Mouse (Mus musculus) MEL (cell line): ENCODE results near the gene Adamtsl5. TPM values are rescaled to one million over a fixed set of nuclear protein-coding genes. Genes with fewer than 3 reads are reported as not detected.
"Not testable (repeated sequence)": the region's sequence is repeated elsewhere in the genome, so short reads cannot be mapped to it uniquely, and the experiment has no call there.

Experiments used
- DNase-seq: peaks from one replicate; pipeline ENCODE4 v3.0.0; 2011; ENCODE audit warnings: low read depth, low spot score
- H3K27ac ChIP-seq: 2 replicates; pipeline ENCODE4 v1.5.1; 2012; ENCODE audit warnings: low read depth, mild to moderate bottlenecking, control low read depth, low read length, moderate library complexity; ENCODE audit not compliant: control insufficient read depth
- H3K27me3 ChIP-seq, 2 experiments: fragments of 150-350 bp in 1 of 2; sonication (generic) in 1 of 2; 2 replicates each; pipeline ENCODE4 v1.6.1; 2012; ENCODE audit warnings: low read length in 2 of 2, mild to moderate bottlenecking in 2 of 2, improper control_type of control experiment in 1 of 2, moderate library complexity in 1 of 2; ENCODE audit not compliant: insufficient read depth in 2 of 2, control insufficient read depth in 1 of 2
- H3K36me3 ChIP-seq, 2 experiments: 2 replicates each; pipeline ENCODE4 v1.6.1; 2012 to 2014; ENCODE audit warnings: low read length in 2 of 2, improper control_type of control experiment in 1 of 2, inconsistent platforms in 1 of 2, mild to moderate bottlenecking in 1 of 2; ENCODE audit not compliant: insufficient read depth in 2 of 2, control insufficient read depth in 1 of 2
- H3K4me1 ChIP-seq, 2 experiments: fragments of 150-350 bp in 1 of 2; sonication (generic) in 1 of 2; 2 replicates each; pipeline ENCODE4 v1.6.1; 2012; ENCODE audit warnings: low read length in 2 of 2, improper control_type of control experiment in 1 of 2, mild to moderate bottlenecking in 1 of 2; ENCODE audit not compliant: insufficient read depth in 2 of 2, control insufficient read depth in 1 of 2
- H3K4me3 ChIP-seq, 2 experiments: fragments of 150-350 bp in 1 of 2; sonication (generic) in 1 of 2; 2 replicates each; pipeline ENCODE4 v1.5.1; 2012; ENCODE audit warnings: low read depth in 2 of 2, low read length in 2 of 2, mild to moderate bottlenecking in 2 of 2, moderate library complexity in 2 of 2, control low read depth in 1 of 2, improper control_type of control experiment in 1 of 2; ENCODE audit not compliant: control insufficient read depth in 1 of 2, insufficient read depth in 1 of 2
- H3K79me2 ChIP-seq: 2 replicates; pipeline ENCODE4 v1.6.1; 2012; ENCODE audit warnings: mild to moderate bottlenecking, low read length, moderate library complexity; ENCODE audit not compliant: control insufficient read depth, poor library complexity, insufficient read depth
- H3K9ac ChIP-seq: 2 replicates; pipeline ENCODE4 v1.6.1; 2012; ENCODE audit warnings: low read depth, mild to moderate bottlenecking, control low read depth, low read length, moderate library complexity; ENCODE audit not compliant: control insufficient read depth, poor library complexity, severe bottlenecking
- H3K9me3 ChIP-seq: fragments of 150-350 bp; sonication (generic); replicated peaks from 2 replicates; pipeline ENCODE4 v1.6.1; 2012; ENCODE audit warnings: mild to moderate bottlenecking, low read length, improper control_type of control experiment, moderate library complexity; ENCODE audit not compliant: insufficient read depth
- BHLHE40 ChIP-seq: IDR thresholded peaks from 2 replicates; pipeline ENCODE4 v1.6.1; 2012; ENCODE audit warnings: low read depth, mild to moderate bottlenecking, inconsistent platforms, low read length, improper control_type of control experiment, borderline replicate concordance
- CHD1 ChIP-seq: IDR thresholded peaks from 2 replicates; pipeline ENCODE4 v1.6.1; 2012; ENCODE audit warnings: low read depth, mild to moderate bottlenecking, inconsistent platforms, low read length, improper control_type of control experiment
- E2F4 ChIP-seq: IDR thresholded peaks from 2 replicates; pipeline ENCODE4 v1.6.1; 2011; ENCODE audit warnings: low read depth, low read length, improper control_type of control experiment, borderline replicate concordance
- EP300 ChIP-seq, 2 experiments: IDR thresholded peaks; 2 replicates each; pipeline ENCODE4 v1.6.1; 2011; ENCODE audit warnings: improper control_type of control experiment in 2 of 2, low read length in 2 of 2, low read depth in 1 of 2, mild to moderate bottlenecking in 1 of 2
- ETS1 ChIP-seq: IDR thresholded peaks from 2 replicates; pipeline ENCODE4 v1.6.1; 2012; ENCODE audit warnings: low read depth, mild to moderate bottlenecking, inconsistent platforms, low read length, improper control_type of control experiment, moderate library complexity
- GABPA ChIP-seq: IDR thresholded peaks from 2 replicates; pipeline ENCODE4 v1.6.1; 2012; ENCODE audit warnings: low read depth, mild to moderate bottlenecking, inconsistent platforms, low read length, improper control_type of control experiment, moderate library complexity
- GATA1 ChIP-seq: IDR thresholded peaks from 2 replicates; pipeline ENCODE4 v1.6.1; 2011; ENCODE audit warnings: low read depth, low read length, improper control_type of control experiment
- MAZ ChIP-seq: IDR thresholded peaks from 2 replicates; pipeline ENCODE4 v1.6.1; 2012; ENCODE audit warnings: low read depth, mild to moderate bottlenecking, inconsistent platforms, low read length, improper control_type of control experiment
- MEF2A ChIP-seq: IDR thresholded peaks from 2 replicates; pipeline ENCODE4 v1.6.1; 2014; ENCODE audit warnings: low read depth, mild to moderate bottlenecking, inconsistent platforms, low read length, improper control_type of control experiment; ENCODE audit not compliant: poor library complexity, insufficient replicate concordance, severe bottlenecking; ENCODE audit errors: extremely low read depth
- MXI1 ChIP-seq: IDR thresholded peaks from 2 replicates; pipeline ENCODE4 v1.6.1; 2011; ENCODE audit warnings: mild to moderate bottlenecking, low read depth, low read length, improper control_type of control experiment
- MYB ChIP-seq: IDR thresholded peaks from 2 replicates; pipeline ENCODE4 v1.6.1; 2011; ENCODE audit warnings: mild to moderate bottlenecking, low read depth, low read length, improper control_type of control experiment
- NELFE ChIP-seq: IDR thresholded peaks from 2 replicates; pipeline ENCODE4 v1.6.1; 2011; ENCODE audit warnings: low read depth, low read length, improper control_type of control experiment
- NRF1 ChIP-seq: IDR thresholded peaks from 2 replicates; pipeline ENCODE4 v1.6.1; 2014; ENCODE audit warnings: low read depth, mild to moderate bottlenecking, inconsistent platforms, low read length, improper control_type of control experiment, moderate library complexity; ENCODE audit not compliant: poor library complexity, insufficient read depth, severe bottlenecking
- RCOR1 ChIP-seq: IDR thresholded peaks from 2 replicates; pipeline ENCODE4 v1.6.1; 2012; ENCODE audit warnings: low read depth, mild to moderate bottlenecking, inconsistent platforms, low read length, improper control_type of control experiment
- SIN3A ChIP-seq: IDR thresholded peaks from 2 replicates; pipeline ENCODE4 v1.6.1; 2012; ENCODE audit warnings: low read length, improper control_type of control experiment, inconsistent platforms
- SMC3 ChIP-seq: IDR thresholded peaks from 2 replicates; pipeline ENCODE4 v1.6.1; 2011; ENCODE audit warnings: low read depth, low read length, improper control_type of control experiment
- TAL1 ChIP-seq: IDR thresholded peaks from 2 replicates; pipeline ENCODE4 v1.6.1; 2012; ENCODE audit warnings: mild to moderate bottlenecking, inconsistent platforms, low read length, moderate library complexity, mixed read lengths
- TBP ChIP-seq: IDR thresholded peaks from 2 replicates; pipeline ENCODE4 v1.8.0; 2011; ENCODE audit warnings: low read depth, low read length, improper control_type of control experiment
- TCF12 ChIP-seq: IDR thresholded peaks from 2 replicates; pipeline ENCODE4 v1.6.1; 2014; ENCODE audit warnings: low read depth, mild to moderate bottlenecking, inconsistent platforms, low read length, improper control_type of control experiment, moderate library complexity
- UBTF ChIP-seq: IDR thresholded peaks from 2 replicates; pipeline ENCODE4 v1.6.1; 2012; ENCODE audit warnings: low read depth, mild to moderate bottlenecking, inconsistent platforms, low read length, improper control_type of control experiment, moderate library complexity, borderline replicate concordance; ENCODE audit not compliant: insufficient read depth
- USF1 ChIP-seq: IDR thresholded peaks from 2 replicates; pipeline ENCODE4 v1.6.1; 2014; ENCODE audit warnings: low read depth, mild to moderate bottlenecking, inconsistent platforms, low read length, improper control_type of control experiment, moderate library complexity
- ZNF384 ChIP-seq: IDR thresholded peaks from 2 replicates; pipeline ENCODE4 v1.6.1; 2012; ENCODE audit warnings: low read depth, mild to moderate bottlenecking, inconsistent platforms, low read length, improper control_type of control experiment
- polyA plus RNA-seq, 2 experiments: library from polyadenylated mRNA; stranded (reverse) in 1 of 2; unstranded in 1 of 2; fragments of >175 nt in 1 of 2; fragments of >200 nt in 1 of 2; gene quantifications; 2 replicates each; pipeline versions ENCODE4 v1.2.1 to v1.2.4; 2012; ENCODE audit warnings: low replicate concordance in 2 of 2, low read depth in 1 of 2; ENCODE audit not compliant: insufficient read length in 2 of 2, insufficient read depth in 1 of 2, missing spikeins in 1 of 2
- total RNA-seq: library from RNA; depleted of rRNA; stranded (reverse); fragments of 300-350 nt; gene quantifications from 2 replicates; pipeline ENCODE4 v1.2.3, GENCODE M21; 2012

Adamtsl5 gene
- total and polyA plus RNA-seq, 3 experiments = 3.9 to 16.5 TPM; not detected in 1

GRCm38 (mm10) chr10:80345929-80346328, 2.3 kb downstream of the Adamtsl5 start:
- not testable (repeated sequence) for H3K4me3 ChIP-seq, H3K27me3 ChIP-seq, H3K9ac ChIP-seq, H3K9me3 ChIP-seq, H3K27ac ChIP-seq, H3K79me2 ChIP-seq
- DNase-seq = peak; percentile 30
- Histone ChIP-seq H3K36me3 (peaks cover 0 to 14% of the 10 kb centered on the region in 2 experiments; a peak in 2 of 4 replicates), H3K4me1 (peaks cover 11 to 19% of the 10 kb centered on the region in 2 experiments)
- TF ChIP-seq SIN3A (0 out of 2 replicates have a peak, but pooled peaks have one; percentile 11), TBP (peak; percentile 82)

GRCm38 (mm10) chr10:80345122-80345521, 3.1 kb downstream of the Adamtsl5 start:
- Histone ChIP-seq H3K27me3 (no peaks in the 10 kb centered on the region), H3K36me3 (peaks cover 0 to 14% of the 10 kb centered on the region in 2 experiments; a peak in 2 of 4 replicates), H3K9ac (peak overlapping the region; percentile 52), H3K79me2 (no peaks in the 10 kb centered on the region; the same call in 1 of the 2 replicates), H3K4me1 (peaks cover 11 to 24% of the 10 kb centered on the region in 2 experiments), H3K9me3 (no peaks in the 10 kb centered on the region), H3K27ac (peak overlapping the region; percentile 97), H3K4me3 (peak overlapping the region; percentile 39 to 44)
- TF ChIP-seq GATA1 = no peak
- TF ChIP-seq EP300 (IDR thresholded peaks at IDR 0.05; ENCODE audit: low read depth in 1 of 2, low read length in 2 of 2) = peak in 1 of 2 experiments; percentile 70; a peak in 2 of 4 replicates
- peak; percentile 92 for TF ChIP-seq MAZ
- TF ChIP-seq TAL1 = peak; percentile 69
- no peak for TF ChIP-seq GABPA
- TF ChIP-seq NRF1 = peak; percentile 67
- TF ChIP-seq TCF12 = peak; percentile 79
- TF ChIP-seq MXI1 = peak; percentile 59
- peak; percentile 49; the same call in 1 of the 2 replicates for TF ChIP-seq ETS1
- DNase-seq = peak; percentile 70

GRCm38 (mm10) chr10:80344131-80344661, 4.0 kb downstream of the Adamtsl5 start:
- Histone ChIP-seq H3K4me3 (peak overlapping the region; percentile 24 to 53), H3K9me3 (no peaks in the 10 kb centered on the region), H3K27me3 (no peaks in the 10 kb centered on the region), H3K4me1 (peaks cover 11 to 25% of the 10 kb centered on the region in 2 experiments), H3K79me2 (no peaks in the 10 kb centered on the region; the same call in 1 of the 2 replicates), H3K27ac (peak overlapping the region; percentile 97), H3K36me3 (peaks cover 0 to 14% of the 10 kb centered on the region in 2 experiments; a peak in 2 of 4 replicates), H3K9ac (peak overlapping the region; percentile 52)
- peak; percentile 93 for DNase-seq
- TF ChIP-seq NRF1 (0 out of 2 replicates have a peak, but pooled peaks have one; percentile 20), CHD1 (no peak), BHLHE40 (peak; percentile 80), MEF2A (peak; percentile 91), E2F4 (no peak), MXI1 (peak; percentile 79; the same call in 1 of the 2 replicates), ETS1 (peak; percentile 85), RCOR1 (peak; percentile 80), SMC3 (no peak), TAL1 (peak; percentile 97), TBP (peak; percentile 30; the same call in 1 of the 2 replicates), MAZ (peak; percentile 70; the same call in 1 of the 2 replicates), MYB (peak; percentile 69; the same call in 1 of the 2 replicates), SIN3A (peak; percentile 80), NELFE (peak; percentile 43; the same call in 1 of the 2 replicates), USF1 (no peak), TCF12 (peak; percentile 93), ZNF384 (0 out of 2 replicates have a peak, but pooled peaks have one; percentile 9), GABPA (no peak), UBTF (no peak), GATA1 (peak; percentile 83)
